Mouse (Mus musculus): Measurements from ENCODE around the gene Efcab6. TPM values are rescaled to one million over a fixed set of nuclear protein-coding genes. Genes with fewer than 3 reads are reported as not detected.
A peak's percentile ranks its signal among the peaks of the same experiment; 100 is the strongest.

Efcab6 gene
- total RNA-seq, 2 experiments from 2014 or later = 4.6 to 7.3 TPM

DNA sequence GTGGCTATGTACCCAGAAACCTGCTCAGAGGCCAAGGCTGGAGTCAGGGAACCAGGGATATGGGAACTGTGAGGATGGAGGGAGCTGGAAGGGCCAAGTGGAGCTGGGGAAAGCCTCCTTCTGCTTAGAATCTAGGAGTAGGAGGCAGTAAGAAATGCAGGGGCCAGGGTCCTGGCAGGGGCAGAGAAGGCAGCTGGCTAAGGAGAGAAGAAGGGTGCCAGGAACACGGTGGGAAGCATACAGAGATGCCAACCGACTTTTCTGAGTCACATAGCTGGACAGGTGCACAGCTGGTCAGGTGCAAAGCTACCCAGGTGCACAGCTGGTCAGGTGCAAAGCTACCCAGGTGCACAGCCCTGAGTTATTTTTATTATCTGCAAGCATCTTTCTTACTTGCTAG, 187.3 kb downstream of the Efcab6 start:
- DNase-seq = no peak

DNA sequence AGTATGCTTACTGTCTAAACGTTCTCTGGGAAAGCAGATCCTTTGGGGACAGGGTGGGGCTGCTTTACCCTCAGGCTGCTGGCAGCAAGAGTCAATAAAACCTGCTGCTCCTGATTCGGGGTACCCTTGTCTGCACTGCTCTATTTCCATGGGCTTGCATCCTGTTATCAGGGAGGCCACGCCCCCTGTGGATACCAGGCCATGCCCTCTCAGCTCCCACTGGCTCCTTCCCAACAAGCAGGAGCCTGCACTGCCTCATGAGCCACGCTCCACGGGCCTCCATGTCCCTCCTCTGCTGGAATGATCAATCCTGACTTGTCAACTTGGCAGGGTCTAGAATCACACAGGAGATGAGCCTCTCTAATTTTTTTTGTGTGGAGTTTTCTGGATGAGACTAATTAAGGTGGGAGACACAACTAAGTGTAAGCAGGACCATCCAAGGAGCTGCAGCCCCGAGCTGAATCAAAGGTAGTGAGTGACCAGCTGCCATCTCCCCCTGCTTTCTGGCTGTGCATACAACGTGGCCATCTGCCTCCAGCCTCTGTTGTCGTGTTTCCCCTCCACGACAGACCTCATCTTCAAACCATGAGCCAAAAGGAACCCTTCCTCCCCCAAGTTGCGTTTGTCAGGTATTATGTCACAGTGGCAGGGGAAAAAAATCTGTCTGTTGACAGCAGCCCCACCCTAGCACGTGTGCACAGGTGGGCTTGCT, 187.9 kb downstream of the Efcab6 start:
- no peak for DNase-seq

- no peak for DNase-seq
Observed at GRCm38 (mm10) chr15:83870936-83871335, 194.2 kb downstream of the Efcab6 start.

GRCm38 (mm10) chr15:83865626-83866025, 199.6 kb downstream of the Efcab6 start:
- DNase-seq = no peak

DNA sequence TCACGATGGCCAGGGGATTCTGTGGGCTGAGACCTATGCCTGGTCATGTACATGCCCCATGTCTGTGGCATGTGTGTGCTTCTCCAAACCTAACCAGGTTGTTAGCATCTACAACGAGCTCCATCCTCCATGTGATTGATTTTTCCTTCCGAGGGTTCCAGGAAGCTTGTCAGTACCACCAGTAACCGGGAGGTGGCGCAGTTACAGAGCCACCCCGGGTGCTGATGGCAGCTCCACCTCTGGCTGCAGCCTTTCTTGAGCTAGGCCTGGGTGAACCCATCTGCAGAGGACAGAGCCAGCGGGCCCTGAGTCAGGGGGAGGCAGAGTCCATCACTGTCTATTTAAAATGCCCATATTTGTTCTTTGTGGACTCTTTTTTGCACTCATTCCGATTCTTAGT, 208.1 kb downstream of the Efcab6 start:
- DNase-seq = peak; percentile 71 to 72

DNA sequence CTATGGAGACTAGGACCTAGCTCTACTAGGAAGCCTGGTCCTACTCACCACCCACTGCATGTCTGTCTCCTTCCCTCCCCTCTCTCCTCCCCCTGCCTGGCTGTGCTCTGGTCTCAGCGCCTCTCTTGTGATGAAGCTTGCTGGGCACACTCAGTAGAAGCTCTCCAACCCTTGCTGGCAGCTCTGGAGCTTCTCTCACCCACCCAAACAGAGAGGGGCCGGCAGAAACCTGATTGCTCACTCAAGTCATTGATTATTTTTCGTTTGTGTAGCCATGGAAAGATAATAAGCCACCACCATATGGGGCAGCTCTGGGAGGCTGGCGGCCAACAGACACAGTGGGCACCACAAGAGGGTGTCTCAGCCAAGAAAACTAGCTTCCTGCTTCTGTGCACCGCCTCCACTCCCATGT, 211.8 kb downstream of the Efcab6 start:
- DNase-seq = peak; percentile 55 to 67

DNA sequence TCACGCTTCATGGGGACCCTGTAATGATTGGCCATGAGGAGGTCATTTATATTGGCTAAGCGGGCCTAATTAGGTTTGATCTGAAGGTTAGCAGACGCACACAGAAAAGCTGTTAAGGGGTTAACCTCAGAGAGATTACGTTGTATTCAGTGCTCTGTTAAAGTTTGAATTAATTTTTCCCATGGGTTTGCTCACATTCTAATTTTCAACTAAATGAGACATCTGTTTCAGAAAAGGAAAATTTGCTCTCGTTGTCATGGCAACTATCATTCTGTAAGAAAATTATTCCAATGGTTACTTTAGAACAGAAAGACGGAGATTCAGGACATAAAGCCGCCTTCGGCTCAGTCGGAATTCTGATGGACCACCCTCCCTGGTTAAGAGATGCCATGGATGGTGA, 217.0 kb downstream of the Efcab6 start:
- DNase-seq = no peak

DNA sequence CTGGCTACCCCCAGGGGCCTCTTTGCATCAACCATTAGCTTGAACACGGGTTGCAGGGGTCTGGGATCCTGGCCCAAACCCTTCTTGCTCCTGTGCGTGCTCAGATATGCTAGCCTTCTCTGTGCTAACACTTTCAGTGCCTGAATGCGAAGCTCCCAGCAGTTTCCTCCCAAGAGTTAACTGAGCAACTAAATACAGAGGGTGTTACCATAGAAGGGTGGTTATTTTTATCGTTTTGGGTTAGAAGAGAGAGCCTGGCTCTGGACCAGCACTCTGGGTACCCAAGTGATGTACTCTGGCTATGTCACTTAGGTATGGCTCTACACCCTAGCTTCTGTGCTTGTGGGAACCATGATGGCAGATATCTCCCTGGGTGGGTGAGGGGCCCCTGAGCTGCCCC, 217.7 kb downstream of the Efcab6 start:
- no peak for DNase-seq

DNA sequence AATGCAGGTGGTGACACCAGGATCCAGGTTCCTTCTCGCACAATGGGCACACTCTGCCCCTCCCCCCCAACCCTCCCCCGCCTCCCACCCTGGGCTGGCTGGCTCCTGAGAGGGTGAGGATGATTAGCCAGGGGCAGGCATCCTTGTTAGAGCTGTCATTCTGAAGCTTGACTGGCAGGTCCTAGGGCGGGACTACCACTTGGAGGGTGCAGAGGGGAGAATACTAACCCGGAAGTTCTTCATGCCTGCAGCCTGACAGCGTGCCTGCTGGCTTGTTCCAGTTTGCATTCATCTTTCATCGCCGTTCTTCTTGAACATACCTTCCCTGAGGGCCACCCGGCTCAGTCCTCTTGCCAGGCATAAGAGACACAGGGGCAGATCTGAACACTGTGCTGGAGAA, 218.6 kb downstream of the Efcab6 start:
- no peak for DNase-seq

- DNase-seq = no peak
Observed at GRCm38 (mm10) chr15:83845734-83846133, 219.4 kb downstream of the Efcab6 start.

DNA sequence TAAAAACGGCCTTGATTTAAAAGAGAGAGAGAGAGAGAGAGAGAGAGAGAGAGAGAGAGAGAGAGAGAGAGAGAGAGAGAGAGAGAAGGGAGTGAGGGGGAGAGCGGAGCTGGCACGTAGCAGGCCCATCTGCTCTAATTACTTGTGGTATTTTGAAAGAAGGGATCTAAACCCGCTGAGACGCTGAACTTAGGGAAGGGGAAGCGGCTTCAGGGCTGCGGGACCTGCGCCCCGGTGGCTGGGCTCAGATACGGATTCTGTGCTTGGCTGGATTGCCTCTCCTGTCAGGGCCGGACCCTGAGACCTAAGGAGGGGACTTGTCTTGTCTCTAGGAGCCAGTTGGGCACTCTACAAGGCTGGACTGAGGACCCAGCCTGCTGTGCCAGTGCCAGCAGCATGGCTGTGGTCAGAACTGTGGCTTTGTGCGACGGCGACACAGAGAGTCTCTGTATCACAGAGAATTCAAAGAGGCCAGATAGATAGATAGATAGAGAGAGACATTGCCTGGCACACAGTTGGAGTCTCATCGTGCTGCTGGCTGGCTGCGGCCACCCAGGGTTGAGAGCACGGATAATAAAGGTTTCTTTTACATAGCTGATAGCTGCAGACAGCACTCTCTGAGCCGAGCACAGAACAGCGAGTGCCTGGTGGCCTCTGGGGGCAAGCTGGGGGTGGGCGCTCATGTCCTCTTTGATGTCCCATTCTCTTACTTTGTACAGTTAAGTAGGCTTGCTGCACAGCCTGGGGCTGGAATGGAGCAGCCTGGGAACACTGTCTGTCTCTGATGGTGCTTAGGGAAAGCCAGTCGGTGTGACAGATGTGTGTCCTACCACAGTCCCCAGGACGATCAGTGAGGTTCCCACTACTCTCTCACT, 222.0 kb downstream of the Efcab6 start:
- DNase-seq = peak in 1 of 2 experiments; percentile 47

DNA sequence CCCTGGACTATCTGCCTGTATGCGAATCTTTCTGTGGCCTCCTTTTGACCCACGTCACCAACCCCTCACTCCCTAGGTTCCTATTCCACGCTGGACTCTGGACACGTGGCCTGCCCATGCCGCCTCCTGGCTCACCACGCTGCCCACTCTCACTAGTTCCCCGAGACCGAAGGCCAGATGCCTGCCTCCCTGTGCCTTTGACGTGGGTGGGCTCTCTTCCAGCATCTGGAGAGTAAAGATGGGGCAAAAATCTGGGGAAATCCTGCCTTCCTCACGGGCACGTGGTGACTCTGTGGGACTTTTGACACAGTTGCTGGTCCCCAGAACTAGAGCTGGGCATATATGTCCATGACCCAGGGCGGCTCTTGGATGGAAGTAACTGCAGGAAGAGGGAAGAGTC, 222.8 kb downstream of the Efcab6 start:
- no peak for DNase-seq

DNA sequence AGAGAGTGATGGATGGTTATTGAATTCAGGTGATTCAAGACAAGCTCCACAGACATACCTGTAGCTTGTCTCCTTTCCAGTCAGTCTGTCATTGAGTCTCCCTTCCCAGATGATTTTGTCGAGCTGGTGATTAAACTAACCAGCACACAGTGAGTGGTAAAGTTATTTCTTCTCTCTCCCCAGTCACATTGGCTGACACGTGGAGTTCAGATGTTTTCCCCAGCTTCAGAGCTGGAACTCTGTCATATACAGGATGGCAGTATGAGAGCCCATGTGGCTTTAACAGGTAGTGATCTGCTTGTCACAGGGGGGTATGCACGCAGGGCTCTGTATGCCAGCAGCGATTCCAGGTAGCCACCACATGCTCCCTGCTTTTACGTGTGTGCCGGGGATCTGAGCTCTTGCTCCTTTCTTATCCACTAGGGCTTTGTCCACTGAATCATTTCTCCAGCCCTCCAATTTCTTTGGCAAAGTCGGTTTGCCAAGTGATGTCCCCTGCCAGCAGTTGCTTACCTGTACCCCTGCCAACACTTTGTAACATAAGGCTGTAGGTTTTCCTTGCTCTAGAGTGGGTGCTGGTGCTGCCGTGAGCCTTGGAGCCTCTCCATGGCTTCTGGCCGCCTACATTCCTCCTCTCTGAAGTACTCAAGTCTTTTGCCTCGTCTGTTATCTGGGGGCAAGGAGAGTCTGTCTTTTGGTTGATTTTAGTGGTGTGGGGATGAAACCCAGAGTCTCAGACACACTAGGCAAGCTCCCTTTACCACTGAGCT, 224.0 kb downstream of the Efcab6 start:
- DNase-seq = no peak

GRCm38 (mm10) chr15:83832265-83832664, 232.9 kb downstream of the Efcab6 start:
- DNase-seq = peak in 1 of 2 experiments; percentile 16

- DNase-seq = no peak
Observed at GRCm38 (mm10) chr15:83829226-83829625, 236.0 kb downstream of the Efcab6 start.

GRCm38 (mm10) chr15:83828011-83828410, 237.2 kb downstream of the Efcab6 start:
- DNase-seq = no peak

Other genes starting within 250 kb of the Efcab6 start
- 100 to 1,000 TPM; 317 to 352 TPM for gene Sult4a1, start 40.4 kb upstream of the Efcab6 start, total RNA-seq (2021)
- not detected for gene Pnpla5, start 57.8 kb upstream of the Efcab6 start, total RNA-seq (2021)
- gene Pnpla3, start 102.5 kb upstream of the Efcab6 start, total RNA-seq (2021) = 1 to 10 TPM; 7.2 to 7.6 TPM
- 10 to 100 TPM; 93.0 to 93.1 TPM for gene Samm50, start 126.9 kb upstream of the Efcab6 start, total RNA-seq (2021)
- 10 to 100 TPM; 32.4 to 37.7 TPM for gene Parvb, start 166.7 kb upstream of the Efcab6 start, total RNA-seq (2021)